ENCODE assay signal across 8 mouse cellular contexts in the genomic region with DNA sequence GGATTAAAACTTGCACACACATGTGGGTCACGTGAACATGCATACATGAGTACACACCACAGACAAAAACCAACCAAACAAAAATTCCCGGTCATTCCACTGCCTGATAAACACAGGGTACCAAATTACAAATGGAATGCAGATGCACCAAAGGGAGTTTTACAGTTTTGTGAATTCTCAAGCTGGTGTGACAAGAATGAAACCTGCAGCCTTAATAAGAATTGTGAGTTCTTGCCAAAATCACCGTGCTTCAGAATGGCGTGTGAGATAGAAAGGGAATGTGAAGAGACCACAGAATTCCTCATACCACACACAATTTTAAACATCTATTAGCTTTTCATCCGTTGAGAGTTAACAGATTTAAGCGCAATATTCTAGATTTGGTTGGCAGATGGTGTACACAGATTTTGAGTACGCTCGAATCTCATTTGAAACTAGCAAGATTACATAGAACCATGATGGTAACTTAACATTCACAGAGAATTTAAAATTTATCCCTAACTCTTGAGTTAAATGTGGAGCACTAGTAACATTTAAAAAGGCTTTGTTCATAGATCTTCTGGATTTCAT. TPM values are rescaled to one million over a fixed set of nuclear protein-coding genes. Genes with fewer than 3 reads are reported as not detected.
DNase-seq lines count a peak whose midpoint lies in the region; ATAC-seq lines count a peak whose summit lies in the region.

No protein-coding gene starts in this region.

- H3K4me3 ChIP-seq in heart, embryonic 15.5 days: peak overlapping the region; percentile 97
- H3K4me3 ChIP-seq in forebrain, embryonic 15.5 days: peak overlapping the region; percentile 98
- H3K4me3 ChIP-seq in liver, embryonic 16.5 days (ENCODE audit: low read depth, low read length): peak overlapping the region; percentile 91

- peak overlapping the region; percentile 100 for H3K27ac ChIP-seq in heart, embryonic 15.5 days
- H3K27ac ChIP-seq in forebrain, embryonic 15.5 days (replicated peaks): peak overlapping the region; percentile 97
- H3K27ac ChIP-seq in liver, embryonic 16.5 days (ENCODE audit: low read length): peak overlapping the region; percentile 96

- peak overlapping the region; percentile 87 for H3K4me2 ChIP-seq in heart, embryonic 15.5 days
- peak overlapping the region; percentile 81 for H3K4me2 ChIP-seq in forebrain, embryonic 15.5 days (replicated peaks)
- peak overlapping the region; percentile 75 for H3K4me2 ChIP-seq in liver, embryonic 16.5 days (ENCODE audit: low read depth, low read length)

- H3K4me1 ChIP-seq in heart, embryonic 15.5 days (replicated peaks): peaks cover 18% of the 10 kb centered on the region
- H3K4me1 ChIP-seq in forebrain, embryonic 15.5 days: peaks cover 19% of the 10 kb centered on the region
- peaks cover 10% of the 10 kb centered on the region for H3K4me1 ChIP-seq in liver, embryonic 16.5 days (ENCODE audit: control insufficient read depth, low read depth, low read length)

- H3K9me3 ChIP-seq in heart, embryonic 15.5 days (replicated peaks): no peaks in the 10 kb centered on the region
- H3K9me3 ChIP-seq in forebrain, embryonic 15.5 days: no peaks in the 10 kb centered on the region
- no peaks in the 10 kb centered on the region for H3K9me3 ChIP-seq in liver, embryonic 16.5 days (replicated peaks; ENCODE audit: control insufficient read depth, low read length)

- H3K9ac ChIP-seq in heart, embryonic 15.5 days: peak overlapping the region; percentile 99; the same call in 1 of the 2 replicates
- peak overlapping the region; percentile 97 for H3K9ac ChIP-seq in forebrain, embryonic 15.5 days (replicated peaks)
- peak overlapping the region; percentile 88 for H3K9ac ChIP-seq in liver, embryonic 16.5 days (ENCODE audit: low read depth, low read length)

- 50% methylated on average over 8 of the region's 8 CpGs for WGBS in heart, embryonic 15.5 days
- 52% methylated on average over 8 of the region's 8 CpGs for WGBS in forebrain, embryonic 15.5 days
- WGBS in liver, embryonic 16.5 days (ENCODE audit: insufficient replicate concordance): 57% methylated on average over 8 of the region's 8 CpGs

- no peak for ATAC-seq in heart, embryonic 15.5 days (replicated peaks; ENCODE audit: insufficient number of reproducible peaks, insufficient read depth, low FRiP score, low read depth)
- ATAC-seq in forebrain, embryonic 15.5 days (replicated peaks): no peak
- no peak for ATAC-seq in liver, embryonic 16.5 days (ENCODE audit: low read depth)
- ATAC-seq in activated CD4-positive, CD25-positive, alpha-beta regulatory T cell, adult 4 months: no peak

- intact Hi-C loops in heart, postnatal 14 days (cut with DNase I): no loop called here

- no peaks in the 10 kb centered on the region for H3K36me3 ChIP-seq in heart, embryonic 15.5 days
- H3K36me3 ChIP-seq in forebrain, embryonic 15.5 days: no peaks in the 10 kb centered on the region
- no peaks in the 10 kb centered on the region for H3K36me3 ChIP-seq in liver, embryonic 16.5 days (ENCODE audit: control insufficient read depth, insufficient read depth)

- DNase-seq in heart, postnatal 14 days: no peak
- peak; percentile 77 for DNase-seq in Muller cell, postnatal 12 days (ENCODE audit: inconsistent ontology term)
- DNase-seq in spleen, postnatal 14 days (ENCODE audit: low spot score in 2 of 2): no peak
- no peak for DNase-seq in left cerebral cortex, adult 11 months (ENCODE audit: low spot score)

- H3K27me3 ChIP-seq in heart, embryonic 15.5 days: no peaks in the 10 kb centered on the region
- H3K27me3 ChIP-seq in forebrain, embryonic 15.5 days: no peaks in the 10 kb centered on the region
- no peaks in the 10 kb centered on the region for H3K27me3 ChIP-seq in liver, embryonic 16.5 days (ENCODE audit: control insufficient read depth, insufficient read depth, low read depth, low read length)

RNA-seq across cellular contexts. Expression of a gene that starts 1.3 kb away (rescaled TPM):
- polyA plus RNA-seq in heart, embryonic 15.5 days (2015; fragmentation: Nextera tagmentation; extraction: Ambion mirVana): 26.6 and 28.0 TPM in 2 replicates
- total RNA-seq in heart, postnatal 14 days (2021): 100 to 1,000 TPM; 167 to 180 TPM
- 42.3 and 45.7 TPM in 2 replicates for polyA plus RNA-seq in forebrain, embryonic 15.5 days (2015; fragmentation: Nextera tagmentation; extraction: Ambion mirVana)
- polyA plus RNA-seq in liver, embryonic 16.5 days (2015; fragmentation: Nextera tagmentation; extraction: Ambion mirVana): 43.6 and 49.6 TPM in 2 replicates
- polyA plus RNA-seq in activated CD4-positive, CD25-positive, alpha-beta regulatory T cell, adult 4 months (2017; shearing (Covaris generic)): 10 to 100 TPM; 49.7 to 85.7 TPM
